Mouse (Mus musculus) kidney, adult 2 months (tissue): Measurements from ENCODE around the gene Jazf1. TPM values are rescaled to one million over a fixed set of nuclear protein-coding genes. Genes with fewer than 3 reads are reported as not detected.

Source experiments
- DNase-seq: peaks from one replicate; pipeline ENCODE4 v3.0.0; 2021
- H3K27ac ChIP-seq: fragments of 200-500 bp; 2 replicates; pipeline ENCODE4 v1.5.1; 2012; ENCODE audit warnings: low read depth, low read length, control low read depth, inconsistent platforms; ENCODE audit not compliant: insufficient read depth
- H3K27me3 ChIP-seq: fragments of 200-500 bp; replicated peaks from 2 replicates; pipeline ENCODE4 v1.6.1; 2012; ENCODE audit warnings: mild to moderate bottlenecking, moderate library complexity, low read length, inconsistent platforms; ENCODE audit not compliant: control insufficient read depth, insufficient read depth
- H3K36me3 ChIP-seq: fragments of 200-500 bp; 2 replicates; pipeline ENCODE4 v1.6.1; 2012; ENCODE audit warnings: mild to moderate bottlenecking, moderate library complexity, low read length, inconsistent platforms; ENCODE audit not compliant: control insufficient read depth, insufficient read depth
- H3K4me1 ChIP-seq: fragments of 200-500 bp; 2 replicates; pipeline ENCODE4 v1.6.1; 2011; ENCODE audit warnings: low read length; ENCODE audit not compliant: control insufficient read depth, insufficient read depth
- H3K4me3 ChIP-seq: fragments of 200-500 bp; 2 replicates; pipeline ENCODE4 v1.5.1; 2011; ENCODE audit warnings: mild to moderate bottlenecking, low read depth, low read length, control low read depth; ENCODE audit not compliant: insufficient read depth
- CTCF ChIP-seq: fragments of 200-500 bp; conservative IDR thresholded peaks from 2 replicates; pipeline ENCODE4 v1.5.1; 2011; ENCODE audit warnings: low read depth, mild to moderate bottlenecking, control low read depth, low read length, moderate library complexity, mixed read lengths; ENCODE audit not compliant: insufficient read depth, insufficient read length
- POLR2A ChIP-seq: fragments of 200-500 bp; IDR thresholded peaks from one replicate; pipeline ENCODE4 v1.6.1; 2011; ENCODE audit warnings: low read depth, low read length, control low read depth
- WGBS: fragments of 180-500 bp; shearing (Covaris S2); methylation state at CpG from one replicate; pipeline ENCODE4 v1.1.7; 2018; 5-methylcytosine and 5-hydroxymethylcytosine counted together
- polyA plus RNA-seq: library from polyadenylated mRNA; depleted of rRNA; stranded (reverse); fragments of >200 nt; gene quantifications from 2 replicates; pipeline ENCODE4 v1.2.3, GENCODE M21; 2012

Gene Jazf1
- polyA plus RNA-seq, 1 experiment = 0.84 TPM

GRCm38 (mm10) chr6:52861186-52861820, 207.1 kb downstream of the Jazf1 start:
- TF ChIP-seq CTCF = no peak
- no peak for TF ChIP-seq POLR2A
- DNase-seq = no peak
- H3K27ac ChIP-seq = no peak overlapping the region
- no peaks in the 10 kb centered on the region for H3K36me3 ChIP-seq
- no peak overlapping the region for H3K4me3 ChIP-seq
- no peaks in the 10 kb centered on the region for H3K27me3 ChIP-seq
- H3K4me1 ChIP-seq = no peaks in the 10 kb centered on the region
- 73% methylated on average over 9 of the region's 9 CpGs for WGBS

DNA sequence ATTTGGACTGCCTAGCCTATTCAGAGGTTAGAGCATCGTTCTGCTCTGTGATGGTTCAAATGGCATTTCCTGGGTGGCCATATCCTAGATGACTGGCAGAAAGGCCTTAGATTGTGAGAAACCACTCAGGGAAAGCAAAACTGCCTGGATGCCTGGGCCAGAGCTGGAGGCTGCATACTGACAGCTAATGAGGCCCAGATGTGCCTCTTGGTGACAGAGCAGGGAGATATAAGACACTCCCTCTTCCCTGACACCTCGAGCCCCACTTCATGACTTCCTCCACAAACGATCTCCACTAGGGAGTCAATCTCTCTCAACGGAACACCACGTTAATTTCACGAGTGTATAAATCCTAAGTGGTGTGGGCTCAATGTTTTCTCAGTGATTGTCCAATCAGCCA, 207.7 kb downstream of the Jazf1 start:
- Histone ChIP-seq H3K27ac (no peak overlapping the region), H3K27me3 (no peaks in the 10 kb centered on the region), H3K36me3 (no peaks in the 10 kb centered on the region), H3K4me3 (no peak overlapping the region), H3K4me1 (no peaks in the 10 kb centered on the region)
- no peak for DNase-seq
- no peak for TF ChIP-seq CTCF
- no peak for TF ChIP-seq POLR2A
- 54% methylated on average over 6 of the region's 6 CpGs for WGBS

DNA sequence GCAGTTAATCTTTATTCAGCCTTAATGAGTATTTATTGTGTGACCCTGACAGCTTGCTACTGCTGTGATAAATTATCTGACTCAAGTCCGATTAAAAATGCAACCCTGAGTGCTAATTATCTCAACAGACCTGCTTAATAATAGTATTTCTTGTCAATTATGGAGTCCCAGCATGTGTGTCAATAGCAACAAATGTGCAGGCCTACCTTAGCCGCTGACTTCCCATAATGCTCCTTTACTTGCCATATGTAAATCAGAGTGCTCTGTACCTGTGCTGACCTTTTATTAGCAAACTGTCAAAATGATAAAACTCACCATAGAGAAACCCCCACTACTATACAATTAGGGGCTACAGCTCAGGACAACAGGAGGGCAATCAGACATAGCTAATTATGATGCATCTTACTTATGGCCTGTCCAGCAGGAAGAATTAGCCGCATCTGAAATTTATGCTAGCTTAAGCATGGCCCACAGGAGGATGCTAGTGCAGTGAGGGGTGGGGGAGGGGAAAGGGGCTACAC, 209.5 kb downstream of the Jazf1 start:
- Histone ChIP-seq H3K4me3 (no peak overlapping the region), H3K27me3 (no peaks in the 10 kb centered on the region), H3K27ac (no peak overlapping the region), H3K36me3 (no peaks in the 10 kb centered on the region), H3K4me1 (no peaks in the 10 kb centered on the region)
- no peak for DNase-seq
- TF ChIP-seq POLR2A (no peak), CTCF (no peak)
- whole genome bisulfite sequencing = 61% methylated on average over 3 of the region's 3 CpGs

DNA sequence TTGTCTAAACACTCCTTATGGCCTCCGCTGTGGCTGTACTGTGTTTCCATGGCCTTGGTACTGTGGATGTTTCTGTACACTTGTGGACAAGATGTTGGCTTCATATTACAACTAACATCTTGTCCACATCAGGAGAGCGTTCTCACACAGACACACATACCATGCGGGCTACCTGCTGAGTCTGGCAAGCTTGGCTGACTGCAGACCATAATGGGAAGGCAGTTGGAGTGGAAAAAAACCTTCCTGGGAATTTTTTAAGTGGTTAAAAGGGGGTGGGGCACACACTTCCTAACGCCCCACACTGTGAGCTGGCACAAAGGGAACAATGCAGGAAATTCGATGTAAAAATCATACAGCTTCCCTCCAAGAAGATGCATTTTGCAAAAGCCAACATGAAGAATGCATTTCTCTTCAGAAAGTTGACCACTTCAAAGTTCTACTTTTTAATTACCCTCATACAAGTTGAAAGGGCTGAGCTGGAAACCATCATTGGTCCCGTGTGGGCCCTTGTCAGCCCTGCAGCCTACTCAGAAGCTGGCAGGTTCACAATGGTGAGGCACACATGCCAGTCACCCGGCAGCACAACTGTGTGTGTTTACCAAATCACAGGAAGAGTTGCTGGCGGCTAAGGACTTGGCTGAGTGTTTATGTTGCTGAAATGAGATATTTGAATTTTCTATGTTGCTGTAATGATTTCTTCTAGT, 215.9 kb downstream of the Jazf1 start:
- Histone ChIP-seq H3K27me3 (no peaks in the 10 kb centered on the region), H3K27ac (no peak overlapping the region), H3K4me3 (no peak overlapping the region), H3K4me1 (0 out of 2 replicates have a peak, but pooled peaks cover 4% of the 10 kb centered on the region), H3K36me3 (no peaks in the 10 kb centered on the region)
- WGBS = 68% methylated on average over 8 of the region's 8 CpGs
- TF ChIP-seq CTCF (no peak), POLR2A (no peak)
- DNase-seq = no peak

DNA sequence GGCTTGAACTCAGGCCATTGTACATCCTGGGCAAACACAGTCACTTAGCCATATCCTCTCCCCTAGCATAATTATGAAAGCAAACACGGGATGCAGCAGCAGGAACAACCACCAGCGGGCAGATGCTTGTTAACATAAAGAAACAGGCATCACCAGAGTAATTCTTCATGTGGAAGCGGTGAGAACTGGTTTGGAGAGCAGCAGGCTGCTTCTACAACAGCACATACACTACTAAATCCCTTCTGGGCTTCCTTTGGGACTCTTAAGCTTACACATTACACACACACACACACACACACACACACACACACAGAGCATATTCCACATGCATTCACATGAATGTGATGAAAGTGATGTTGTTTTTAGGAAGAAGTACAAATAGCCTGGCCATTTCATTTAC, 216.5 kb downstream of the Jazf1 start:
- DNase-seq = no peak
- H3K27me3 ChIP-seq = no peaks in the 10 kb centered on the region
- no peaks in the 10 kb centered on the region for H3K36me3 ChIP-seq
- 0 out of 2 replicates have a peak, but pooled peaks cover 4% of the 10 kb centered on the region for H3K4me1 ChIP-seq
- no peak for TF ChIP-seq CTCF
- no peak for TF ChIP-seq POLR2A
- H3K27ac ChIP-seq = no peak overlapping the region
- 70% methylated on average over 3 of the region's 3 CpGs for WGBS
- no peak overlapping the region for H3K4me3 ChIP-seq

- WGBS = 32% methylated on average over 5 of the region's 5 CpGs
- H3K36me3 ChIP-seq = no peaks in the 10 kb centered on the region
- DNase-seq = peak; percentile 94
Measured at GRCm38 (mm10) chr6:52851019-52851418, 217.4 kb downstream of the Jazf1 start.

DNA sequence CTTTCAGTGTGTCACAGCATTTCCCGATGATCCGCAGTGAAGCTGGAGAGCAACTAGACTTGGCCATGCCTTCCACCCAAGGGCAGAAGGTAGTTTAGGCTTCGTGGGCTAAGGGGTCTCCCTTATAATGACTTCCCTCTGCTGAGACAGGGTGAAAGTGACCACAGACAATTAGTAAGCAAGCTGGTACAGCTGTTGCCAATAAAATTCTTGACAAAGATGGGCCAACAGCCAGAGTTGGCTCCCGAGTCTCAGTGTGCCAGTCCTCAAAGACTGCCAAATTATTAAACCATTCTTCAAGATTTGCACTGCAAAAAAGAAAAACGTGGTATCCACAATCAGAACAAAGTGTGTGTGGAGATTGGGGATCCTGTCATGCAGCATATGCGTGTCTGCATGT, 220.2 kb downstream of the Jazf1 start:
- Histone ChIP-seq H3K4me1 (0 out of 2 replicates have a peak, but pooled peaks cover 4% of the 10 kb centered on the region), H3K27me3 (no peaks in the 10 kb centered on the region), H3K4me3 (no peak overlapping the region), H3K36me3 (no peaks in the 10 kb centered on the region), H3K27ac (no peak overlapping the region)
- 75% methylated on average over 6 of the region's 6 CpGs for WGBS
- peak; percentile 27 for DNase-seq
- no peak for TF ChIP-seq CTCF
- TF ChIP-seq POLR2A = no peak

More at GRCm38 (mm10) chr6:52851019-52851418, 217.4 kb downstream of the Jazf1 start:
- no peaks in the 10 kb centered on the region for H3K27me3 ChIP-seq
- 0 out of 2 replicates have a peak, but pooled peaks cover 4% of the 10 kb centered on the region for H3K4me1 ChIP-seq
- no peak overlapping the region for H3K27ac ChIP-seq
- no peak overlapping the region for H3K4me3 ChIP-seq
- TF ChIP-seq CTCF (no peak), POLR2A (no peak)
